Mouse (Mus musculus): ENCODE results near the gene Rasgrp2. TPM values are rescaled to one million over a fixed set of nuclear protein-coding genes. Genes with fewer than 3 reads are reported as not detected.

Gene Rasgrp2
- polyA plus RNA-seq, 1 experiment: 53.1 TPM

GRCm38 (mm10) chr19:6448752-6449151 is 49.6 kb downstream of the Rasgrp2 start:
- no peak for DNase-seq (ENCODE audit: low read depth)
- TF ChIP-seq POLR2A (IDR thresholded peaks at IDR 0.05; ENCODE audit: borderline replicate concordance, extremely low read depth, insufficient read depth, insufficient read length, poor library complexity, severe bottlenecking) (no peak), CTCF (IDR thresholded peaks at IDR 0.05; ENCODE audit: borderline replicate concordance, extremely low read depth, insufficient read depth, insufficient read length) (no peak)

GRCm38 (mm10) chr19:6449841-6450240 is 50.7 kb downstream of the Rasgrp2 start:
- no peak for DNase-seq (ENCODE audit: low read depth)
- TF ChIP-seq CTCF (IDR thresholded peaks at IDR 0.05; ENCODE audit: borderline replicate concordance, extremely low read depth, insufficient read depth, insufficient read length) (no peak), POLR2A (IDR thresholded peaks at IDR 0.05; ENCODE audit: borderline replicate concordance, extremely low read depth, insufficient read depth, insufficient read length, poor library complexity, severe bottlenecking) (no peak)

GRCm38 (mm10) chr19:6452030-6452494 is 52.9 kb downstream of the Rasgrp2 start:
- DNase-seq (ENCODE audit: low read depth): peak; percentile 95
- TF ChIP-seq POLR2A (IDR thresholded peaks at IDR 0.05; ENCODE audit: borderline replicate concordance, extremely low read depth, insufficient read depth, insufficient read length, poor library complexity, severe bottlenecking) (no peak), CTCF (IDR thresholded peaks at IDR 0.05; ENCODE audit: borderline replicate concordance, extremely low read depth, insufficient read depth, insufficient read length) (peak; percentile 82)

- TF ChIP-seq POLR2A (IDR thresholded peaks at IDR 0.05; ENCODE audit: borderline replicate concordance, extremely low read depth, insufficient read depth, insufficient read length, poor library complexity, severe bottlenecking): no peak
- no peak for TF ChIP-seq CTCF (IDR thresholded peaks at IDR 0.05; ENCODE audit: borderline replicate concordance, extremely low read depth, insufficient read depth, insufficient read length)
- DNase-seq (ENCODE audit: low read depth): peak; percentile 70
Observed at GRCm38 (mm10) chr19:6452672-6453310, 53.7 kb downstream of the Rasgrp2 start.

- no peak for TF ChIP-seq POLR2A (IDR thresholded peaks at IDR 0.05; ENCODE audit: borderline replicate concordance, extremely low read depth, insufficient read depth, insufficient read length, poor library complexity, severe bottlenecking)
- no peak for TF ChIP-seq CTCF (IDR thresholded peaks at IDR 0.05; ENCODE audit: borderline replicate concordance, extremely low read depth, insufficient read depth, insufficient read length)
- peak; percentile 64 for DNase-seq (ENCODE audit: low read depth)
Observed at GRCm38 (mm10) chr19:6453349-6453748, 54.2 kb downstream of the Rasgrp2 start.

- peak; percentile 46 for DNase-seq (ENCODE audit: low read depth)
Observed at GRCm38 (mm10) chr19:6454041-6454720, 55.0 kb downstream of the Rasgrp2 start.

GRCm38 (mm10) chr19:6459504-6459903 is 60.4 kb downstream of the Rasgrp2 start:
- DNase-seq (ENCODE audit: low read depth): no peak
- TF ChIP-seq CTCF (IDR thresholded peaks at IDR 0.05; ENCODE audit: borderline replicate concordance, extremely low read depth, insufficient read depth, insufficient read length) (no peak), POLR2A (IDR thresholded peaks at IDR 0.05; ENCODE audit: borderline replicate concordance, extremely low read depth, insufficient read depth, insufficient read length, poor library complexity, severe bottlenecking) (no peak)

More at GRCm38 (mm10) chr19:6454041-6454720, 55.0 kb downstream of the Rasgrp2 start:
- TF ChIP-seq POLR2A (IDR thresholded peaks at IDR 0.05; ENCODE audit: borderline replicate concordance, extremely low read depth, insufficient read depth, insufficient read length, poor library complexity, severe bottlenecking) (no peak), CTCF (IDR thresholded peaks at IDR 0.05; ENCODE audit: borderline replicate concordance, extremely low read depth, insufficient read depth, insufficient read length) (no peak)

GRCm38 (mm10) chr19:6462841-6463240 is 63.7 kb downstream of the Rasgrp2 start:
- DNase-seq (ENCODE audit: low read depth): no peak
- TF ChIP-seq POLR2A (IDR thresholded peaks at IDR 0.05; ENCODE audit: borderline replicate concordance, extremely low read depth, insufficient read depth, insufficient read length, poor library complexity, severe bottlenecking) (no peak), CTCF (IDR thresholded peaks at IDR 0.05; ENCODE audit: borderline replicate concordance, extremely low read depth, insufficient read depth, insufficient read length) (no peak)

GRCm38 (mm10) chr19:6464306-6465071 is 65.3 kb downstream of the Rasgrp2 start:
- no peak for TF ChIP-seq POLR2A (IDR thresholded peaks at IDR 0.05; ENCODE audit: borderline replicate concordance, extremely low read depth, insufficient read depth, insufficient read length, poor library complexity, severe bottlenecking)
- TF ChIP-seq CTCF (IDR thresholded peaks at IDR 0.05; ENCODE audit: borderline replicate concordance, extremely low read depth, insufficient read depth, insufficient read length): no peak
- DNase-seq (ENCODE audit: low read depth): peak; percentile 59

Other genes with a start within 250 kb of the Rasgrp2 start
- gene Majin, start 215.0 kb upstream of the Rasgrp2 start, polyA plus RNA-seq (2012; rRNA removed): 0.05 TPM in 1 of 2 replicates, not detected in the other
- gene Gpha2, start 173.0 kb upstream of the Rasgrp2 start, polyA plus RNA-seq (2012; rRNA removed): 0.22 TPM in 1 of 2 replicates, not detected in the other
- 121 and 133 TPM in 2 replicates for gene Ppp2r5b, start 163.5 kb upstream of the Rasgrp2 start, polyA plus RNA-seq (2012; rRNA removed)
- 21.8 and 28.9 TPM in 2 replicates for gene Atg2a, start 157.7 kb upstream of the Rasgrp2 start, polyA plus RNA-seq (2012; rRNA removed)
- gene Ehd1, start 122.6 kb upstream of the Rasgrp2 start, polyA plus RNA-seq (2012; rRNA removed): 200 and 212 TPM in 2 replicates
- 4.4 and 6.5 TPM in 2 replicates for gene Cdc42bpg, start 92.9 kb upstream of the Rasgrp2 start, polyA plus RNA-seq (2012; rRNA removed)
- gene Men1, start 64.4 kb upstream of the Rasgrp2 start, polyA plus RNA-seq (2012; rRNA removed): 105 and 129 TPM in 2 replicates
- gene Map4k2, start 58.2 kb upstream of the Rasgrp2 start, polyA plus RNA-seq (2012; rRNA removed): 110 and 154 TPM in 2 replicates
- gene Sf1, start 35.6 kb upstream of the Rasgrp2 start, polyA plus RNA-seq (2012; rRNA removed): 147 and 220 TPM in 2 replicates
- 2.1 and 2.9 TPM in 2 replicates for gene Pygm, start 14.9 kb upstream of the Rasgrp2 start, polyA plus RNA-seq (2012; rRNA removed)
- 159 and 311 TPM in 2 replicates for gene Nrxn2, start 19.4 kb downstream of the Rasgrp2 start, polyA plus RNA-seq (2012; rRNA removed)
- gene Slc22a12, start 143.7 kb downstream of the Rasgrp2 start, polyA plus RNA-seq (2012; rRNA removed): not detected in 2 replicates

All from brain, embryonic 14.5 days (tissue).